In the genomic region with DNA sequence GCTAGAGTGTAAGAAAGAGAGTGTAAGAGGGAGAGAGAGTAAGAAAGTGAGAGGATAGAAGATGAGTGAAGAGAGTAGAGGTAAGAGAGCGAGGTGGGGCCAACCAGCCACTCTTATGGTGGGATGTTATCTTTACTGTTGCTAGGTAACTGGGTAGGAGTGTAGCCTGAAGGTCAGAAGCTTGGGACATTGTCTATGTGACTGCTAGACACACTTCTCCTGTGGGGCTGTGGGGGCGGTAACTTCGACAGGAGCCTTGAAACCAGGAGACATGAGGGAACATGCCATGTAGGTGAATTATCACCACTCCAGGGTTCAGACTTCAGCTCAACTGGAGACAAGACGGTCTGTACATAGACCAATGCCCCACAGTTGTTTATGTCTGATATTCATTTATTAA, we compare ENCODE assay signal across 17 mouse cellular contexts.
"Had no signal": no experiment of that assay in that cellular context is flagged by ENCODE, and none has a peak within 500 bp of the region (broad histone marks: within the 10 kb centered on the region; RNA-seq: fewer than 3 reads in every experiment).

No protein-coding gene starts in this region.

- ATAC-seq: liver, embryonic 12.5 days; liver, postnatal 0 days; lung, postnatal 0 days; midbrain, embryonic 13.5 days; midbrain, embryonic 15.5 days; midbrain, embryonic 16.5 days had no signal

- DNase-seq: left cerebral cortex, postnatal 4 days; liver; liver, embryonic 13.5 days; liver, postnatal 0 days; lung, adult 18-20 months; lung, adult 2 months; lung, embryonic 14.5 days; lung, postnatal 10 days; lung, postnatal 14 days; lung, postnatal 36 days; lung, postnatal 4 days; midbrain, embryonic 14.5 days had no signal
